Mouse (Mus musculus) cerebellum, postnatal 4 days (tissue): ENCODE results near the gene Ms4a10.

ENCODE experiments used
- DNase-seq, 2 experiments: peaks; one replicate each; pipeline ENCODE4 v3.0.0; 2022; ENCODE audit warnings: low spot score in 2 of 2, mixed read lengths in 1 of 2

Gene Ms4a10

DNA sequence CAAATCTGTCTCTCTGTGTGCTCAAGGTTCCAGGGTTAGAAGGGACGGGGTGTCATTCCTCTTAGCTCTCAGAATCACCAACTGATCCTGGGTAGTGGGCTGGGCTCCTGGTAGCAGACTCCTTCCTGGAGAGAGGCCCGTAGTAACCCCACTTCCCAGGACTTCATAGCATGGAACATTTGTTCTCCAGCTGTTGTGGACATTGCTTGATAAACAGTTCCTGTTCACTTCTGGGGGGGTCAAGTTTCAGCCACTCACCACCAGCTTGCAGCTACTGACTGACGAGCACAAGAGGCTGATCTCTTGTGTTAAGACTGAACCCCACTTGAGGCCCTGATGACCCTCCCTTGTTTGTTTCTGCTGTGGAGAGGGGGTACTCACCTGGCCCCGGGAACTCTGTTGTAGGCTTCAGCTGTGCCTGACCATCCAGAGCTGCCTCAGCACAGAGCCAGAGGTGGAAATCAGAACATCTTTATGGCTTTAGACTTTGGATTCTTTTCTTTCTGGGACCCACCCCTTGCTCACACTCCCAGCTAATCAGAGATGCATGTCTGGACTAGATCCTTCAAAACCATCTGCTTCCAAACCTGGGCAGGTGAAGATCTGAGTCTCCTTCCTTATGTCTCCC, at the start of gene Ms4a10:
Gene Ms4a10, minus strand, starts transcription at position 433 of the 628 bp plus-strand sequence.
- DNase-seq, result no peak

DNA sequence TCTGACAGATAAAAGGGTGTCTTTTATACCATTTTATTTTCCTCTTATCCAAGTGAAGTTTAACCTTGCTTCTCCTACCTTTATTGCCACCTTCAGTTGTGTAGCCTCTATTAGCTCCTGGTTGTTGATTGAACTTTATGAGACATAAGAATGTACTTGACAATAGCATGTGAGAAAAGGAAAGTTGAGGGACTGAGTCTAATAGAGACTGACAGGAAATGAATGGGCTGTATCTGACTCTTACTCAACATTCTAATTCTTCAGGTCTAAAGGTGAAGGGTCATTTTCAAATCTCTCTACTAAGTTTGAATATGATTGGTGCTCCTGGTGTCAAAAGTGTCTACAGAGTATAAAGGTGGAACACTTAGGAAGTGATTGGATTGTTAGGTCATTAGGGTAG, 47.9 kb upstream of the Ms4a10 start:
- DNase-seq, result no peak

DNA sequence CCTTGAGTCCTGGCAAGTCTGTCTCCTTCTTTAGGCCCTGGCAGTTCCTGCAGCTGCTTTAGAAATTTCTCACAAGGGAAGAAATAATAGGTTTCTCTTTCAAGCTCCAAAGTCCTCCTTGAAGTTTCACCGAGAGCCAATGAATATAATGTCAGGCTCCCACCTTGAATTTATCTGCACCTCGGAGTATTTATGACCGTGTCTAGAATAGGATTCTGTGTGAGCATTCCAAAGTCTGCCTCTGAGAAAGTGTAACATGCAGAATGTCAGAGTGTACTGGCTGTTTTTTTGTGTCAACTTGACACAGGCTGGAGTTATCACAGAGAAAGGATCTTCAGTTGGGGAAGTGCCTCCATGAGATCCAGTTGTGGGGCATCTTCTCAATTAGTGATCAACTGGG, 43.4 kb upstream of the Ms4a10 start, which contains the start of gene Ms4a18:
Gene Ms4a18, minus strand, starts transcription at position 141 of the 400 bp plus-strand sequence.
- DNase-seq, result no peak

DNA sequence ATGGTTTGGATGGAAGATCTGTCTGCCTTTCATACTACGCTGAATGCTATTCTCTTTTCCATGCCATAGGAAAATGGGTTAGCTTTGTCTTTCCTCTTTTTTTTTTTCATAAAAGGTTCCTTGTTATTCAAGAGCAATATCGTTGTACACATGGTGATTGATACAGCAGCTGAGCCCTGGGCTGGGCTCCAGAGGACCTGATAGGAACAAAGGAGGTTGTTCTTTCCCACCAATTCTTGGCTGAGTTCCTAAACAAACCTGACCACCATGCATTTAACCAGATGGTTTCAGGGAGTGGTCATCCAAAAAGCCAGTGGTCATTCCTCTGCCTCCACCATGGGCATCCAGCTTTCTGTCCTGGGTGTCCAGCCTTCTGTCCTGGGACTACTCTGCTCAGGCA, 42.8 kb upstream of the Ms4a10 start:
- DNase-seq, result no peak

DNA sequence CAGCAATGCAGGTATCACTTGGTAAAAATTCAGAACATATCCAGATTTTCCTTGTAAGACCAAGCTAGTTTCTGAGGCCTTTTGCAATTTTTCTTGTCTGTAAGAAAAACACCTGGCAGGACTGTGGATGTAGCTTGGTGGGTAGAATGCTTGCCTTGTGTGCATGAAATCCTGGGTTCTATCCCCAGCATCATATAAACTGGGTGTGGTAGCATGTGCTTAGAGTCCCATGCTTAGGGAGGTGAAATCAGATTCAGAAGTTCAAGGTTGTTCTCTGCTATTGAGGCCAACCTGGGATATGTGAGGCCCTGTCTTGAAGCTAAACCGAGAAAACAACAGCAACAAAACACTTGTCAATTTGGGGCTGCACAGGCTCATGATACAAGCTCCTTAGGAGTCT, 41.5 kb upstream of the Ms4a10 start:
- DNase-seq, result no peak

DNA sequence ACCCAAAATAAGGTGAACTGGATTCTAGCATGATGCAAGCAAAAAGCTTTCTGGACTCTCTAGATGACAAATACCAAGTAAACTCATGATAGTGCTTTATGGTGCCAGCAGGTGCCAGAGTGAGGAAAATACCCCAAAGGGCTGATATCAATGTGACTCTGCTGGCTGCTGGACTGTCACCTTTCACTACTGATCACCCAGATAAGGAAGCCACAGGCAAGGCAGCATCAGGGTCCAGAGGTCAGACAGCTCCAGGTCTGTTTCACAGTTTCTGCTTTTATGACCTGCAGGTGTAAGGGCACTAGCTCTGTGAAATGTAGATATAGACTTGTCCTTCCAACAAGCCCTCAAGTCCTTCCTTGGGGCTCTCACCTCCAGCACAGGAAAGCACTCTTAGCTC, 41.0 kb upstream of the Ms4a10 start:
- DNase-seq, result no peak

DNA sequence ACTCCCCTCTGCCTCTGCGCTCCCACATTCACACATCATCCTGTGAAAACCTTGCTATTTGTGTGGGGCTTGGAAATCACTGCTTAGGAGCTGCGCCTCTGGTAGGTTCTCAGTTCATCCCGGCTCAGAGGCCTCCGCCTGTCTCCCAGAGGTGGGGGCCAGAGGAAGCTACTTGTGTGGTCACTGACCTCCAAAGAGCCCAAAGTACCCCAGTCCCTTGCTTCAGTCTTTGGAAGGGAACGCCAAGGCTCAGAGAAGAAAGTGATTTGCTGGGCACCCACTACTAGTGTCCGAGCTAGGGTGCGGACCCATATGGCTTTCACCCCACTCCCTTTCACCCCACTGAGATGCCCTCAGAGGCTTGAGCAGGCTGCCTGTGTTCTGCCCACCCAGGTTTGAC, 18.7 kb upstream of the Ms4a10 start, which contains the start of gene Ms4a15:
Gene Ms4a15, minus strand, starts transcription at position 101 of the 400 bp plus-strand sequence.
- no peak for DNase-seq

DNA sequence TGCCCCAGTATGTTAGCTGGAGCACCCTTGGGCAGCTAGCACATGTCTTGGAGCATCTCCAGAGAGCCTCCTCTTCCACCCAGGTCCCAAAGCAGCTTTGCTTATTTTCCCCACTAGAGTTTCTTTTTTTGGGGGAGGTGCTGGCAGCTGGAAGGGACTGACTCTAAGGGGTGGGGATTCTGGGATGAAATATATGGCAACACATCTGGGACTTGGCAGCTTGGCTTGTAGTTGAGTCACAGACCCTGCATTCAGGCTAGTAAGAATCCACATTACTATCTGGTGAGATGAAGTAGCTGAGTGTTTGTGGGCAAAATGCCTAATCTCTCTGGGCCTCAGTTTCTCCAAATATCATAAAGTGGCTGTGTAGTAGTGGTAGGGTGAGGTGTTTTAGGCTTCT, 17.4 kb upstream of the Ms4a10 start:
- no peak for DNase-seq

DNA sequence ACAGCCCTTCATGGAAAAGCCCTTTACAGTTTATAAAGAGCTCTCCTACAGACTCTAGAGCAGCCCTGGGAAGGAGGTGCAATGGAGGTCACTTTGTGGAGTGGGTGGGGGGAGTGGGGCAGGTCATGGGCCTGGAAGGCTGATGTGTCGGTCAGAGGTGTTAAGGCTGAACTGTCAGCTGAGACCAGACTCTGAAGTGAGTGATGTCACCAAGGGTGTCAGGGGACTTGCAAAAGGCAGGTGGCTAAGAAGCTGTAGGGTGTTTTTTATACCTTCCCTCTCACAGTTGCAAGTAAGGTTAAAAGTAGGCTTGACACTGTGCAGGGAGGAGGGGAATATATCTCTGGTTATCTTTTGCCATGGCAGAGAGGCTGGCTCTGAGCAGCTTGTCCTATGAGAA, 16.3 kb upstream of the Ms4a10 start:
- no peak for DNase-seq

DNA sequence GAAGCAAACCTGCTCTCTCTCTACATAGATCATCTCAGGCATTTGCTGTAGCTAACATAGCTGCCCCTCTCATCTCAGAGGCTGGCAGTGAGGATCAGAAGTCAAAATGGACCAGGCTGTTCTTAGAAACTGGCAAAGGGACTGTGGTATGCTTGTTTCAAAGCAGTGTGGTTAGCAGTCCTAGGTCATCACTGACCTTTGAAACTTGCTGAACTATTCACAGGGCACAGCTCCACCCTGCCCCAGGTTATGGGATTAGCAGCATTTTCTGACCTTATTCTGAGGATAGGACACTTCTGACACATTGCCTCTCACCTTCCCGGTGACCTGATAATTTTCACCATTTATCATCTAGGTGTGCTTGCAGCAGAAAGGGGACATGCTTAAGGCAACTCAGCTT, 14.1 kb upstream of the Ms4a10 start:
- no peak for DNase-seq

DNA sequence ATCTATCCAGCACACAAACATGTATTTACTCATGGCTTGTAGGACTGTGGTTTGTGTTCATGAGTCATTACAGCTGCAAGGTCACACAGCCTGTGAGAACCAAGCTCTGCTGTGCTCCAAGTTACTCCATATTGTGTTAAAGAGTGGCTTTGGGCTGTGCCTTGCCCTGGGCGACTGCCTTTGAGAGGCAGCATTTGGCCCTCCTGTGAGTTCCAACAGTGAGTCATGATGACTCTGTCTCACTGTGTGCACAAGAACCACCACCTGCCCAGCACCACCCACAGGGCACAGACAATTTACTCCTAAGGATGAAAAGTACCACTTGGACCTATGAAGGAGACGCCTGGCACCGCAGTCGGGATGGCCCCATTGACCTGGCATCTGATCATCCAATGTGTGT, 11.4 kb upstream of the Ms4a10 start:
- no peak for DNase-seq

DNA sequence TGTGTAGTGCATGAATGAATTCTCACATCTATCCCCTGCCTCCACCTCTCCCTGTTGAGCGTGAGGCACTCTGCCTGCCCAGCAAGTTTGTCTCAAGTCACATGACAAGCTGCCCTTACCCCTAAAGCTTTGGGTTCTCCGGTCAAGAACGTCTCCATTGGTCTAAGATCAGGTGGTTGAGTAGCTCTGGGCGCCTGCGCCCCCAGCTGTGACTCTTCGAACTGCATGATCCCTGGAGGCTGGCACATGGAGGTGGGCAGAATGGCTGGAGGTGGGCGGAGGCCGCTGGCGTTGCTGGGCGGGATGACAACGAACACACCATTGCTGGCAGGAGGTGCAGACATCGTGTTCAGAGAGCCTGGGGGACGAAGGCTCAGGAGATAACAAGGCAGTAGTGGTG, 10.1 kb upstream of the Ms4a10 start:
- DNase-seq, result no peak

DNA sequence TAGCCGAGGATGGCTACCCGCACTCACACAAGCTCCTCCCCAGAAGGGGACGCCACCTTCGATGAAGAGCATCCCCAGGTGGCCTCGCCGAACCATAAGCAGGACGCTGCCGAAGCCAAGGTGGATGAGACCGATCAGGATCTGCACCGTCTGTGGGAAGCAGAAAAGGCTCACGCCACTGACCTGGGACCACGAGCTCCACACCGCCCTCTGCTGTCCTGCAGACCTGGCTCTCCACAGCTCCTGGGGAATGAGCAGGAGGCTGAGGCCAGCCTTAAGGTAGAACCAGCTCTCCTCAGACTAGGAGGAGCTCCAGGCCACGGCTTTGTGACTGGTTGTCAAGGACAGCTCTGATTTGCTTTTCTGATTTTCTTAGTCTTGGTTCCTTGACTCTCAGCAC, 8.7 kb upstream of the Ms4a10 start:
- peak in 1 of 2 experiments; percentile 29 for DNase-seq

DNA sequence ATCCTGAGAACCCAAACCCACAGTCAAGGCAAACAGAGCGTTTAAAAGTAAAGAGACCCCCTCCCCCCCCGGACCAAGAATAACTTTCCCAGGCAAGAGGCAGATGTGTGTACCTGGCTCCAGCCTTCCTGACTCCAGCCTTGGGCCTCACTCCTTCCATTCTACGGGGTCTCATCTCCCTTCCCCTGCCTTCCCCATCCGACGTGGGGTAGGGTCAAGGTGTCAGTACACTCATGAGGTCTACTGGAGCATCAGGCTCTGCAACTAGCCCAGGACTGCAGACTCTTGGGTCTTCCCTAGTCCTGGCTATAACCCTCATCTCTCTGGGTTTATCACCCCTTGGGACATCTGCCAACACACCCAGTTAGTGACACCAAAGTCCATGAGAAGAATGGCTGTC, 5.7 kb upstream of the Ms4a10 start:
- DNase-seq, result no peak

DNA sequence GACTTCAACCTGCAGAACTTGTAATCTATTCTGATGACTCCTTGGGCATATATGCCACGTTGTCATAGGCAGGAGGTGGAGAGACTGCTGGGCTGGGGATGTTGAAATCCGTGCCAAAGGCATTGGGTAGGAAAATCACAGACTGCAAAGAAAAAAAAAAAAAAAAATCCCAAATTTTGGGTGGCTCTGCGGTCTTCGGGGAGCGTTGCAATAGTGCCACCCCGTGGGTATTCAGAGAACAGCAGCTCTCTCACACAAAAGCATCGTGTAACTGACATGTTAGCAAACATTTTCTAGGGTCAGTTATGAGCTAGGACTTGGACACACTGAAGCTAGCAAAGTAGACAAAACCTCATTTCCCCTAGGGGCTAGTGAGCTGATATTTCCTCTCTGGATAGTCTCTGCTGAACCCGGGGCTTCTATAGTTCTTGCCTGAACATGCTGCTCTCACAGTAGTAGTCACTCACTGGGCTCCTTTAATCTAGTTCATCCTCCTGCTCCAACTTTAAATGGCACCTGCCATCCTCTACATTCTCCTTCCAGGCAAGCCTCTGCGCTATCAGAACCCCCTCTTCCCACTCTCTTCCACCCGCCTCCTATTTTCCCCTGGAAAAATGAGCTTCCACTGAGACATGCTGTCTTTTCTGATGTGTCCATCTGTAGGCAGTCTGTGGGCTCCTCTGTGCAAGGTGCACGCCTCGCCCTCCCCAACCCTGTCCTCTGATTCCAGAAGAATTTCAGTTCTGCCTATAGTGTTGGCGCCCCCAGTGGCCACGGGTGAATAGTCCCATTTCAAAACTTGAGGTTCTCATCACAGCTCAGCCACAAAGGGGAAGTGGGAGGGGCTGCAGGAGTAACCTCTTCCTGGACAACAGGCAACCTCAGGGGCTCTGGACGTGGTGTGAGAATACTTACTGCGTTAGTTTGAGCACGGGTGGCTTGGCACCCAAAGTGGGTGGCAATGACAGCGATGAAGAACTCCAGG, 5.0 kb upstream of the Ms4a10 start:
- peak; percentile 63 to 76 for DNase-seq

DNA sequence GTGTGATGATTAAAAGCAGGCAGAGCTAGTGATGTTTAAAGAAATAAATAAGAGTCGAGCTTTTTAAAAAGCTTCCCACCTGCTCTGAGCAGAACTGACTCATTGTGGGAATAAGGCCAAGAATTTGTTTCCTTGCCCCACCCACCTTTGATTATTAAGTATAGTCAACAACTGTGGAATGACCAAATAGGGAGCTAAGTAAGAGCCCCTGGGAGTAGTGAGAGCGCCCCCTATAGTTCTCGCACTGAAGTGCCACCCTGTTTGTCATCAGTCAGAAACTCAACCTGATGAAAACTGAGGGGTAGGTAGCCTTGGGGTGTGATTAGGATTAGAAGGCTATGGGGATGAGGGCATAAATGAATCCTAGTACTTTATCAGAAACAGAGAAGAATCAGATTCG, 1.8 kb upstream of the Ms4a10 start:
- no peak for DNase-seq

DNA sequence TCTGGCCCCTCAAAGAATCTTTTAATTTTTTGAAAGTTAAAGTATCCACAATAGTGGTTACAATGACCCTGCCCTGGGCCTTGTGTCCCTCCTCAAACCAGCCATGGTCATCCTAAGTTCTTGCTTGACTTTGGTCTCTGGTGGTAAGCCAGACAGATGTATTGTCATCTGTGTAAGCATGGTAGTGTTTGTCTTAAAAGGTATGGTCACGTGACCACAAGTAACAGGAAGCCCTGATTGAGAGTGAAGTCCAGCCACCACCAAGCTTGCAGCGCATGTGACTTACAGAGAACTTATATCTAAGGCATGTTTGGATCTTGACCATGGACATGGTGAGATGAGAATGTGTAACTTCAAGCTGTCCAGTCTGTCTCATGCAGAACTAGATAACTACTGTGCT, 717 bp upstream of the Ms4a10 start:
- no peak for DNase-seq

DNA sequence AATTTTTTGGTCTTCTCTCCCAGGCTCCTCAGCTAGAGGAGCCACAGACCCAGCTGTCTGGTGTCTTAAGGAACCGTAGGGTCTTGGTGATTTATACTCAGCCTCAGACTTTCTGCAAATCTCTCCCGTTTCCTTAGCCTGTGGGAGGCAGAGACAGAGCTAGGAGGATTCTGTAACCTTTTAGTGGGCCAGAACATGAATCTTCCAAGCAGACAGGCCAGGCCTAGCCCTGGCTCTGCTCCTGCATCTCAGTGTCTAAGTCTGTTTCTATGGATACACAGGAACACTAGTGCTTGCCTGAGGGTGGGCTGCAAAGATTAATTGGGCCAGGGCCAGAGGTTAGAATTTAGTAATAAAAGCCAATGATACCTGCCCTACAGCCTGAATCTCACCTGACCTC, 1.3 kb downstream of the Ms4a10 start:
- no peak for DNase-seq

DNA sequence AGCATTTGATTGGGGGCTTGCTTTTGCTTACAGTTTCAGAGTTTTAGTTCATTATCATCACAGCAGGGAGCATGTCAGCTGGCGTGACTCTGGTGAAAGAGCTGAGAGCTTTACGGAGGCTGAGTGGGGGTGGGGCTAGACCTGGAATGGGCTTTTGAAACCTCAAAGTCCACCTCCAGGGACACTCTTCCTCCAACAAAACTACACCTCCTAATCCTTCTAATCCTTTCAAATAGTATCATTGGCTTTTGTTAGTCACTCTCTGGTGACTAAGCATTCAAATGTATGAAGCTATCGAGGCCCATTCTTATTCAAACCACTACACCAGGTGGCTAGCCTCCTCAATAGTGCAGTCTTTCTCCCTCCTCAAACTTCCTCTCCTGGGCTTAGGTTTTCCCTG, 1.8 kb downstream of the Ms4a10 start:
- no peak for DNase-seq

DNA sequence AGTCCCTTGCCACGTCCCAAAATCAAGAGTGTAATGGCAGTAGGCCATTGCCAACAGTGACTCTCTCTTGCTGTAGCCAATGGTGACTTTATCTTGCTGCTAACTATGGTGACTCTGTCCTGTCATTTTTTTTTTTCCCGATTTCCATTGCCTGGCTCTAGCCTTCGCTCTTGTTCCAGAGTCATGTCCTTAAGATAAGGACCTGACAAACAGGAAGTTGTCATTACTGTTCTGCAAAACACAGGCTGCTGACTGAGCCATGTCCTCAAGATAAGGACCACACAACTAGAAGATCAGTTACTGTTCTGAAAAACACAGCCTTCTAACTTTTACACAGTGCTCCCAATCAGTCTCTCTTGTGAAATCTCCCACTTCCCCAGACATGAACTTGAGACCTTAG, 4.0 kb downstream of the Ms4a10 start:
- DNase-seq, result no peak

DNA sequence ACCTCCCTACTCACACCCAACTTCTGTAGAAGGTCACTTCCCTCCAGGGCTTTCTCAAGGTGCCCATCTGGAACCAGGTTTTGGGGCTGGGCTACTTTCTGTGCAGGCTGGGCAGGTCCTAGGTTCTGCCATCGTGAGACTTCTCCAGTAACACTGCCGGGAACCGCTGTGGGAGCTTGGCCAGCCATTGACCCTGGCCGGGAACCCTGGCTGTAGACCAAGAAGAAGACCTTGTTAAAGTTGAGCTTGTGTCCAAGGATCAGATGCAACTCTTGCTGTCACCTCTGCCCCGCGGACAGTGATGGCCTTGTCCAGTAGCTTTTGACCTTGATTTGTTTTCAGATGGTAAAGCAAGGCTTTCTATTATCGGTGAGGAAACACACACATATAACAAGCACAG, 5.9 kb downstream of the Ms4a10 start:
- no peak for DNase-seq

DNA sequence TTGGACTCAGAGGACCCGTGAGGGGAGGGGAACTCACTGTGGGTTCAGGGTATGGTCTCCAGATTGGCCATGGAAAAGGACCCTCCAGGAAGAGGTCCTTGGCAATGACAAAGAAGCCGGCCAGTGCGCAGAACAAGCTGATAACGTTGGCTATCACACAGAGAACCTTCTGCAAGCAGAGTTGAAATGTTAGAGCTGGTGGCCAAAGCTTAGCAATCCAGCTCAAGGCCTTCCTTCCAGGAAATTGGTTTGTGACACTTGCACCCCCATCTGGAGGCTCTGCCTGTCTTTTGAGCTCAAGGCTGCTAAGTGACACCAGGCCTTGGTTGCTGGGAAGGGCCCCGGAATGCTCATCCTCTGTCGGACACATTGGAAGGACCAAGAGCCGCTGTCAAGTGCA, 8.7 kb downstream of the Ms4a10 start:
- DNase-seq, result no peak

DNA sequence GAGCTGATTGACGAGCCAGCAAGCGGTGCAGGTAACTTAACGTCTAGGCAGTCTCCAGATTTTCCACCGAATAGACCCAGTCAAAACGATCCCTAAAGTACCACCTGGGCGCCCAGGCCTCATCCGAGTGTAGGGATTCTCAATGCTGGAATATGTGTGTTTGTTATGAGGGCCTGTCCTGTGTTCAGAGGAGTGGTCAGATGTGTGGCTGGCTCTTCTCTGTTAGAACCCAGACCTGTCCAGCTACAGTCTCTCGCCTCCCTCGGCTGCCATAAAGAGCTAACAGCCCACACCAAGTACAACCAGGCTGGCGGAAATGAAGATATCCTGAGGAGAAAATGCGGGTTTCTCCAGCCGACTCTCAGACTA, 14.5 kb downstream of the Ms4a10 start:
- no peak for DNase-seq
